Mouse (Mus musculus): ENCODE measurements at regions not wholly inside any gene's neighbourhood (a gene's known extent, or its start where the extent isn't known, plus 50 kb on each side); places are given as distances from the start of the nearest gene placed in this dataset.
"Not testable (repeated sequence)": the region's sequence is repeated elsewhere in the genome, so short reads cannot be mapped to it uniquely, and the experiment has no call there.

GRCm38 (mm10) chr13:111860931-111861330 lies 52.1 kb upstream of the Map3k1 start:
- intact Hi-C loops (cut with DNase I) = no loop called here
- no peak for DNase-seq (ENCODE audit: extremely low spot score in 1 of 2, low spot score in 2 of 2)
- H3K27ac ChIP-seq = no peak overlapping the region
- H3K4me3 ChIP-seq = no peak overlapping the region
- no peak for TF ChIP-seq CTCF (IDR thresholded peaks at IDR 0.05)

GRCm38 (mm10) chr13:111862316-111862715 lies 53.5 kb upstream of the Map3k1 start:
- no peak for DNase-seq (ENCODE audit: extremely low spot score in 1 of 2, low spot score in 2 of 2)
- no peak for TF ChIP-seq CTCF (IDR thresholded peaks at IDR 0.05)
- intact Hi-C loops (cut with DNase I) = no loop called here
- H3K27ac ChIP-seq = no peak overlapping the region
- H3K4me3 ChIP-seq = no peak overlapping the region

- no peak for TF ChIP-seq CTCF (IDR thresholded peaks at IDR 0.05)
- Histone ChIP-seq H3K27ac (no peak overlapping the region), H3K4me3 (no peak overlapping the region)
- DNase-seq (ENCODE audit: extremely low spot score in 1 of 2, low spot score in 2 of 2) = no peak
- intact Hi-C loops (cut with DNase I) = no loop called here
Measured at GRCm38 (mm10) chr13:111865956-111866355, 57.2 kb upstream of the Map3k1 start.

DNA sequence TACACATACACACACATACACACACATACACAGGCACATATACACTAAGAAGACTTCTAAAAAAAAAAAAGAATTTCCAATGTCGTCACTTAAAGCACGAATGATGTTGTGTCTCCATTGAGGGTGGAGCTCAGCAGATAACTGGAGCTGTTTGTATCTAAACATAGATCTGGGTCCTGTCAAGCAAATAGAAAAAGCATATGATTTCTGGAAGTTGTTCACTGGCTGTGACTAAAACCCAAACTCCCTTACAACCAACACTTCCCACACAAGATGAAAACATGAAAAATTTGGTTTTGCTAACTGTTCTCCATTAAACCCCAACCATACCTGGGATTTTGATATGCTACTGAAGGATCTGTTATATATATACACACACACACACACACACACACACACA lies 58.5 kb upstream of the Map3k1 start:
- H3K27ac ChIP-seq = no peak overlapping the region
- intact Hi-C loops (cut with DNase I) = no loop called here
- no peak for DNase-seq (ENCODE audit: extremely low spot score in 1 of 2, low spot score in 2 of 2)

GRCm38 (mm10) chr13:111867763-111868725 lies 59.3 kb upstream of the Map3k1 start:
- Histone ChIP-seq H3K27ac (peak overlapping the region; percentile 16; the same call in 1 of the 2 replicates), H3K4me3 (peak overlapping the region; percentile 6; the same call in 1 of the 2 replicates)
- peak; percentile 25 to 27 for DNase-seq (ENCODE audit: extremely low spot score in 1 of 2, low spot score in 2 of 2)
- TF ChIP-seq CTCF (IDR thresholded peaks at IDR 0.05) = no peak; the same call in 1 of the 2 replicates
- intact Hi-C loops (cut with DNase I) = no loop called here

More for the DNA sequence above, 58.5 kb upstream of the Map3k1 start:
- no peak overlapping the region for H3K4me3 ChIP-seq
- no peak for TF ChIP-seq CTCF (IDR thresholded peaks at IDR 0.05)

GRCm38 (mm10) chr13:111868947-111869346 lies 60.2 kb upstream of the Map3k1 start:
- H3K4me3 ChIP-seq = no peak overlapping the region
- DNase-seq (ENCODE audit: extremely low spot score in 1 of 2, low spot score in 2 of 2) = no peak
- intact Hi-C loops (cut with DNase I) = no loop called here
- no peak for TF ChIP-seq CTCF (IDR thresholded peaks at IDR 0.05)
- H3K27ac ChIP-seq = no peak overlapping the region

GRCm38 (mm10) chr13:111869771-111870437 lies 61.1 kb upstream of the Map3k1 start:
- TF ChIP-seq CTCF (IDR thresholded peaks at IDR 0.05) = no peak
- Histone ChIP-seq H3K27ac (no peak overlapping the region), H3K4me3 (no peak overlapping the region)
- DNase-seq (ENCODE audit: extremely low spot score in 1 of 2, low spot score in 2 of 2) = peak; percentile 22 to 46
- intact Hi-C loops (cut with DNase I) = no loop called here

- intact Hi-C loops (cut with DNase I) = no loop called here
- no peak for DNase-seq (ENCODE audit: extremely low spot score in 1 of 2, low spot score in 2 of 2)
- Histone ChIP-seq H3K27ac (no peak overlapping the region), H3K4me3 (no peak overlapping the region)
- no peak for TF ChIP-seq CTCF (IDR thresholded peaks at IDR 0.05)
Measured at GRCm38 (mm10) chr13:111870505-111870904, 61.7 kb upstream of the Map3k1 start.

DNA sequence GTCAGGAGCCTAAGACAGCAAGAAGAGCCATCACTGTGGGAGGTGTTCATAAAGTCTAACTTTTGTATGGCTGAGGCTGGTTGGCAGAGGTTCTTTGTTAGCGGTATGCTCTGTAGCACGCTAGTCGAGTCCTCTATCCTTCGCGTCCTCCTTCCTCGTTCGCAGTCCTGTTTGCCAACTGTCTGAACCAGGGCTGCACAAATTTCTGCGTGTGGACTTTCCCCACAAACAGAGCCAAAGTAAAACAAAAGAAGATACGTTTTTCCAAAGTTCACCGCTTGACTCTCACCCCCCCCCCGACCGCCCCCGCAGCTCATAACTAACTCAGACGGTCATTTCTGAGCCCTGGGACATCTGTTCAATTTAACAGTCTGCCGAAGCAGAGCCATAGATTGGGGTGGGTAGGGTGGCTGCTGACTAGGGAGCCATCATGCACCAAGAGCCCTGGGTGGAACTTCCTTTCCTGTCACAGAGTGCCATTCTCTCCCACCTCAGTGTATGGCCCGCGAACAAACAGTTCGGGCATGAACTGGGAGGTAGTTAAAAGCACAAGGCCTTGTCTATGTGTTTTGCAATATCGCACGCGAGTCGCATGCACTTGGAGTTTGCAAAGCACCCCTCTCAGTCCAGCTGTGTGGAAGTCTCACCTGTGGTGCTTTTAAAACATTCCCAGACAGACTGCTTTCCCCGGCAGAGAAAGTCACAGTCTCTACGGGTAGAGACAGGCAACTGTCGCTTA lies 63.0 kb upstream of the Map3k1 start:
- Histone ChIP-seq H3K4me3 (no peak overlapping the region), H3K27ac (no peak overlapping the region)
- TF ChIP-seq CTCF (IDR thresholded peaks at IDR 0.05) = no peak
- DNase-seq (ENCODE audit: extremely low spot score in 1 of 2, low spot score in 2 of 2) = no peak
- intact Hi-C loops (cut with DNase I) = no loop called here

DNA sequence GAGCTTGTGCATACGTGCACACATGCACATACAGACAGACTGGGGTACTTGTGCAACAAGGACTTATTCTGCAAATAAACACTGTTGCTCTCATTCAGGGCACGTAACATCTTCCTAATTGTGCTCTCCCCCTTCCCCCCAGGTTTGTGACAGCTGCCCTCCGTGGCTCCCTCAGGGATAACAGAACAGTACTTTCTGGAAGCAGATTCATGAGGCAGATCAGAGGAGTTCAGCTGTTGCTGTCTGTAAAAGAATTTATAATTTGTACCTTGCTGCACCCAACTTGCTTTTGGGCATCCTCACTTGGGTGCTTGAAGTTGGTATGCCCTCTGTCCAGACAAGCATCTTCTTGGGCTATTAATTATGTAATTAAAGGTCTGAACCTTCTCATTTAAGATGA lies 65.5 kb upstream of the Map3k1 start:
- intact Hi-C loops (cut with DNase I) = no loop called here
- H3K27ac ChIP-seq = no peak overlapping the region
- DNase-seq (ENCODE audit: extremely low spot score in 1 of 2, low spot score in 2 of 2) = no peak
- TF ChIP-seq CTCF (IDR thresholded peaks at IDR 0.05) = no peak
- no peak overlapping the region for H3K4me3 ChIP-seq

GRCm38 (mm10) chr13:111876404-111876803 lies 67.6 kb upstream of the Map3k1 start:
- intact Hi-C loops (cut with DNase I) = no loop called here
- Histone ChIP-seq H3K4me3 (no peak overlapping the region), H3K27ac (no peak overlapping the region)
- TF ChIP-seq CTCF (IDR thresholded peaks at IDR 0.05) = no peak
- DNase-seq (ENCODE audit: extremely low spot score in 1 of 2, low spot score in 2 of 2) = no peak

- Histone ChIP-seq H3K4me3 (no peak overlapping the region), H3K27ac (no peak overlapping the region)
- TF ChIP-seq CTCF (IDR thresholded peaks at IDR 0.05) = no peak
- DNase-seq (ENCODE audit: extremely low spot score in 1 of 2, low spot score in 2 of 2) = no peak
- intact Hi-C loops (cut with DNase I) = no loop called here
Measured at GRCm38 (mm10) chr13:111876847-111877246, 68.1 kb upstream of the Map3k1 start.

DNA sequence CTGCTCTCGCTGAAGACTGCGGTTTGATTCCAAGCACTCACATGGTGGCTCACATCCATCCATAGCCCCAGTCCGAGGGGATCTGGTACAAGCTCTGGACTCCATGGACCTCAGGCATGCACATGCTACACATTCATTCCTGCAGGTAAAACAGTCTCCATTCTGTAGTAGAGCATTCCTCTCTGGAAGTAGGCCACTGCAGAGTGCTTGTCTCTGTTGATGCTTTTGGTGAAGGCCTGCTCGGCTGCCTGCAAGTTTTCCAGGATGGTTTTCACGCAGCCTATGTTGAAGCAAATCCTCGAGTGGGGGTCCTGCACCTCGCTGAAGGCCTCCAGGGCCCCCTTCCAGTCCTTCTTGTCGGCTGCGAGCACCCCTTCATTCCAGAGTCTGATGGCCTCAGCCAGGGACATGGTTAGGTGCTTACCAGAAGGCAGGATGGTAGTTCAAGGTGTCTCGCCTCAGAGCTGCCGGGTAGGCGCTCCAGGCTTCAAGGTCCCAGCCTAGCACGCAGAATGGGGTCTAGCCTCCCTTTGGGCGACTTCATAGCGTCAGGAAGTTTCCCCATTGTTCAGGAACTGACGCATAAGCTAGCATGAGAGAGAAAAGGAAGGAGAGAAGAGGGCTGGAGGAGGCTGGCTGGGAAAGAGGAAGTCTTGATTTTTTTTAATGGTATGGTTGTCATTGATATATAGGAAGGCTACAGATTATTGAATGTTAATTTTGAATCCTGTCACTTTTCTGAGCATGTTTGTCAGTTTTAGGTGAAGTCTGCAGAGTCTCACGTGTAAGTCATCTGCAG lies 75.2 kb upstream of the Map3k1 start:
- intact Hi-C loops (cut with DNase I); DNase-seq (ENCODE audit: extremely low spot score in 1 of 2, low spot score in 2 of 2); H3K27ac ChIP-seq; H3K4me3 ChIP-seq: not testable (repeated sequence)
